Mouse (Mus musculus) CD4-positive helper T cell, adult 2 months (primary cell): ENCODE results near the gene Vmn1r69.

Source experiments
- DNase-seq: peaks from one replicate; pipeline ENCODE4 v3.0.0-alpha.2; 2012; ENCODE audit warnings: low read depth, missing footprints, low spot score

Vmn1r69 gene

DNA sequence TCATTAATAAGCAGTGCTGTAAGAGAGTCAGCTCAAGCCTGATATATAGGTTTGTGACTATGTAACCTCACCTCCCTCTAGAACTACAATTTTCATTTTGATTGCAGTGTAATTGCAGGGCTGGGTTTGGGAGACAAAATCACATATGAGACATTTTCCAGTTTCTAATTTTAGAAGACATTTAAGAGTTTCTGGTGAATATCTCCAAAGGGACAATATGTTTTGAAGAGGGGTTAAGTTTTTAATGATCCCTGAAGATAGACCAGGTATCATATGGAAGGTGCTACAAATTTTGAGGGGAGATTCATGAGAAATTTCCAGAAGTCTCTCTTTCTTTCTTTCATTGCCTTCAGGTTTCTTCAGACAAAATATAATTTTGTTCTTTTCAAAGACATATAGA lies at the start of gene Vmn1r69:
TSS of gene Vmn1r69 (minus strand) at position 101 of the 400 bp plus-strand sequence.
- no peak for DNase-seq

DNA sequence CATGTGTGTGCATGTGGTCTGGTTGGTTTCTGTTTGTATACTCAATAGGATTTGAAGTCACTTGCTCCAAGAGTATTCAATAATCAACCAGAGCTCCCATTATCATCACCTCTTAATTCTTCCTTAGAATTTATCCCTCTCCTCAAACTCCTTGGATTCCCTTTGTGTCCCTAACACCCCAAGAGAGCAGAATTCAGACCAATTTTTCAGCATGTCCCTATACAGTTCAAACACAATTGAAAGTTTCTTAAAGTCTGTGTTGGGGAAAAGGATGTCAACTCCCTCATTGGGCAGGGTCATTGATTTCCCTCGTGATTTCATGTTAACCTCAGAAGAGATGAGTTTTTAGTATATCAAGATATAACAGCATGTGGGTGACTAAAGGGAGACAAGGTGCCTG lies 17.8 kb upstream of the Vmn1r69 start, which contains the start of gene Vmn1r70:
TSS of gene Vmn1r70 (plus strand) at position 301 of the 400 bp plus-strand sequence.
- no peak for DNase-seq

DNA sequence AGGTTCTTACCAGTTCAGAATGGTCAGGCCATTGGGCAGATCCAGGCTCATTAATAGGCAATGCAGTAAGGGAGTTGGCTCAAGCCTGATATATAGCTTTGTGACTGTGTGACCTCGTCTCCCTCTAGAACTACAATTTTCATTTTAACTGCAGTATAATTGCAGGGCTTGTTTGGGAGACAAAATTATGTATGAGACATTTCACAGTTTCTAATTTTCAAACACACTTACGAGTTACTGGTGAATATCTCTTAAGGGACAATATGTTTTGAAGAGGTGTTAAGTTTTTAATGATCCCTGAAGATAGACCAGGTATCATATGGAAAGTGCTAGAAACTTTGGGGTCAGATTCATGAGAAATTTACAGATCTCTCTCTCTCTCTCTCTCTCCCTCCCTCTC lies 55.1 kb downstream of the Vmn1r69 start, which contains the start of gene Vmn1r68:
TSS of gene Vmn1r68 (minus strand) at position 101 of the 400 bp plus-strand sequence.
- DNase-seq: no peak
